In genomic region chr15:103087204-103087603, GRCm38 (mm10) we compare ENCODE assay signal across 9 mouse cellular contexts.
DNase-seq lines count a peak whose midpoint lies in the region; ATAC-seq and TF ChIP-seq lines count a peak whose summit lies in the region.
"Had no signal": no experiment of that assay in that cellular context is flagged by ENCODE, and none has a peak within 500 bp of the region (broad histone marks: within the 10 kb centered on the region; RNA-seq: fewer than 3 reads in every experiment).

No protein-coding gene starts in this region.

- peak overlapping the region; percentile 66; the same call in 1 of the 2 replicates for H3K9ac ChIP-seq in neural tube, embryonic 11.5 days (ENCODE audit: low read length)
- H3K9ac ChIP-seq in lung, embryonic 14.5 days: no peak overlapping the region

- H3K27ac ChIP-seq in neural tube, embryonic 11.5 days (ENCODE audit: low read depth, low read length): peak overlapping the region; percentile 91
- H3K27ac ChIP-seq in lung, embryonic 14.5 days (ENCODE audit: low read depth): no peak overlapping the region
- no peak overlapping the region for H3K27ac ChIP-seq in thymus, adult 2 months (ENCODE audit: control insufficient read depth, insufficient read depth, low read length)
- H3K27ac ChIP-seq: left cerebral cortex, adult 2 months had no signal

- H3K4me3 ChIP-seq in neural tube, embryonic 11.5 days (ENCODE audit: low read depth, low read length): no peak overlapping the region
- H3K4me3 ChIP-seq in lung, embryonic 14.5 days (ENCODE audit: low read depth, low read length): no peak overlapping the region
- H3K4me3 ChIP-seq in thymus, adult 2 months (ENCODE audit: control insufficient read depth, insufficient read depth, low read length): no peak overlapping the region
- H3K4me3 ChIP-seq: left cerebral cortex, adult 2 months had no signal

- peaks cover 35% of the 10 kb centered on the region for H3K4me1 ChIP-seq in neural tube, embryonic 11.5 days (ENCODE audit: control insufficient read depth, insufficient read depth, low read length)
- H3K4me1 ChIP-seq in lung, embryonic 14.5 days (ENCODE audit: insufficient read depth): 0 out of 2 replicates have a peak, but pooled peaks cover 4% of the 10 kb centered on the region
- no peaks in the 10 kb centered on the region for H3K4me1 ChIP-seq in thymus, adult 2 months (replicated peaks; ENCODE audit: control insufficient read depth, insufficient read depth, low read length)

- no peaks in the 10 kb centered on the region for H3K9me3 ChIP-seq in neural tube, embryonic 11.5 days (ENCODE audit: control insufficient read depth, low read length)
- no peaks in the 10 kb centered on the region for H3K9me3 ChIP-seq in lung, embryonic 14.5 days (ENCODE audit: low read depth, low read length)

- DNase-seq in neural tube, embryonic 11.5 days (ENCODE audit: low spot score): peak; percentile 51
- no peak for DNase-seq in neural tube, embryonic 10.5 days (ENCODE audit: extremely low spot score, low spot score)
- peak; percentile 18 for DNase-seq in brain, adult 2 months (ENCODE audit: low read depth, low spot score)
- peak; percentile 66 to 70 for DNase-seq in heart, postnatal 14 days
- peak; percentile 90 for DNase-seq in lung, embryonic 14.5 days
- DNase-seq in thymus, adult 2 months: no peak
- no peak for DNase-seq in thymus, postnatal 36 days
- no peak for DNase-seq in spleen, postnatal 10 days (ENCODE audit: low spot score in 2 of 2)

- H3K36me3 ChIP-seq in neural tube, embryonic 11.5 days (ENCODE audit: control insufficient read depth, insufficient read depth, low read length): no peaks in the 10 kb centered on the region; the same call in 1 of the 2 replicates
- H3K36me3 ChIP-seq in lung, embryonic 14.5 days (ENCODE audit: insufficient read depth): no peaks in the 10 kb centered on the region
- no peaks in the 10 kb centered on the region for H3K36me3 ChIP-seq in thymus, adult 2 months (ENCODE audit: control insufficient read depth, insufficient read depth, low read length)

- 0 out of 2 replicates have a peak overlapping the region, but pooled peaks have one; percentile 52 for H3K4me2 ChIP-seq in neural tube, embryonic 11.5 days (ENCODE audit: low read depth)
- H3K4me2 ChIP-seq in lung, embryonic 14.5 days: no peak overlapping the region

- TF ChIP-seq POLR2A in thymus, adult 2 months (IDR thresholded peaks at IDR 0.05; ENCODE audit: control insufficient read depth, extremely low read depth, insufficient read depth, low read length, poor library complexity): no peak

- no peak for TF ChIP-seq CTCF in lung, embryonic 14.5 days (IDR thresholded peaks at IDR 0.05; ENCODE audit: low read depth)
- no peak for TF ChIP-seq CTCF in thymus, adult 2 months (IDR thresholded peaks at IDR 0.05; ENCODE audit: borderline replicate concordance, control insufficient read depth, extremely low read depth, insufficient read depth, low read length, poor library complexity)

- intact Hi-C loops in heart, postnatal 14 days (cut with DNase I): no loop called here

- peak; percentile 33 for ATAC-seq in neural tube, embryonic 11.5 days (ENCODE audit: insufficient read depth, low FRiP score, low TSS enrichment)
- peak; percentile 74 for ATAC-seq in lung, embryonic 14.5 days (ENCODE audit: insufficient read depth)

- WGBS in neural tube, embryonic 11.5 days: 43% methylated on average over 4 of the region's 4 CpGs
- WGBS in lung, embryonic 14.5 days: 11% methylated on average over 4 of the region's 4 CpGs
- 15% methylated on average over 4 of the region's 4 CpGs for WGBS in thymus, adult 2 months

- H3K27me3 ChIP-seq in neural tube, embryonic 11.5 days (ENCODE audit: control insufficient read depth, insufficient read depth, low read length): no peaks in the 10 kb centered on the region
- H3K27me3 ChIP-seq in lung, embryonic 14.5 days (ENCODE audit: insufficient read depth, low read length): peaks cover 60% of the 10 kb centered on the region
- H3K27me3 ChIP-seq in thymus, adult 2 months (ENCODE audit: control insufficient read depth, insufficient read depth, low read length): peaks cover 3% of the 10 kb centered on the region; the same call in 1 of the 2 replicates

Comparison
In these comparisons a context has a peak if more than half of its experiments do, and no peak if none do; other contexts are left out.
1. DNase-seq: peak in neural tube, embryonic 11.5 days (single experiment), brain, adult 2 months (single experiment), heart, postnatal 14 days (2 of 2) and lung, embryonic 14.5 days (single experiment); none in neural tube, embryonic 10.5 days (single experiment), thymus, adult 2 months (single experiment), thymus, postnatal 36 days (0 of 2) and spleen, postnatal 10 days (0 of 2).